Mouse (Mus musculus) midbrain, embryonic 12.5 days (tissue): ENCODE data around the gene Cabp2. TPM values are rescaled to one million over a fixed set of nuclear protein-coding genes. Genes with fewer than 3 reads are reported as not detected.
A peak's percentile ranks its signal among the peaks of the same experiment; 100 is the strongest.
"Not testable (repeated sequence)": the region's sequence is repeated elsewhere in the genome, so short reads cannot be mapped to it uniquely, and the experiment has no call there.

Source experiments
- ATAC-seq: fragments of 200-750 bp; cut with Nextera tagmentation; 2 replicates; pipeline ENCODE4 v1.8.0; 2017; ENCODE audit warnings: low read depth, moderate TSS enrichment, moderate library complexity; ENCODE audit not compliant: low FRiP score
- H3K27ac ChIP-seq: fragments of 300-500 bp; sonication (generic); replicated peaks from 2 replicates; pipeline ENCODE4 v1.5.1; 2016; ENCODE audit warnings: mild to moderate bottlenecking
- H3K27me3 ChIP-seq: fragments of 300-500 bp; sonication (generic); 2 replicates; pipeline ENCODE4 v1.6.1; 2016; ENCODE audit warnings: mild to moderate bottlenecking
- H3K36me3 ChIP-seq: fragments of 300-500 bp; sonication (generic); 2 replicates; pipeline ENCODE4 v1.6.1; 2016
- H3K4me1 ChIP-seq: fragments of 300-500 bp; sonication (generic); 2 replicates; pipeline ENCODE4 v1.6.1; 2016
- H3K4me2 ChIP-seq: fragments of 300-500 bp; sonication (generic); replicated peaks from 2 replicates; pipeline ENCODE4 v1.6.1; 2016; ENCODE audit warnings: mild to moderate bottlenecking, moderate library complexity
- H3K4me3 ChIP-seq: fragments of 300-500 bp; sonication (generic); 2 replicates; pipeline ENCODE4 v1.5.1; 2016; ENCODE audit warnings: mild to moderate bottlenecking
- H3K9ac ChIP-seq: fragments of 300-500 bp; sonication (generic); replicated peaks from 2 replicates; pipeline ENCODE4 v1.6.1; 2016; ENCODE audit warnings: mild to moderate bottlenecking, moderate library complexity
- H3K9me3 ChIP-seq: fragments of 300-500 bp; sonication (generic); 2 replicates; pipeline ENCODE4 v1.6.1; 2016; ENCODE audit warnings: mild to moderate bottlenecking
- WGBS: fragments of 180-500 bp; shearing (Covaris S2); methylation state at CpG from one replicate; pipeline ENCODE4 v1.1.7; 2016; 5-methylcytosine and 5-hydroxymethylcytosine counted together
- polyA plus RNA-seq: library from polyadenylated mRNA; unstranded; fragments of >200 nt; fragmentation: Nextera tagmentation; extraction: Ambion mirVana; gene quantifications from 2 replicates; pipeline ENCODE4 v1.2.1, GENCODE M21; 2016

Gene Cabp2
- not detected in 2 replicates for polyA plus RNA-seq

GRCm38 (mm10) chr19:4081394-4081793, at the start of gene Cabp2:
Gene Cabp2 (plus strand): TSS chr19:4081578.
- H3K9me3 ChIP-seq, result no peaks in the 10 kb centered on the region
- H3K9ac ChIP-seq, result no peak within 1 kb of the TSS
- peaks cover 16% of the 10 kb centered on the region; the same call in 1 of the 2 replicates for H3K27me3 ChIP-seq
- no peak within 1 kb of the TSS for H3K4me2 ChIP-seq
- H3K27ac ChIP-seq, result no peak within 1 kb of the TSS
- H3K36me3 ChIP-seq, result no peaks in the 10 kb centered on the region
- 61% methylated on average over 3 of the region's 3 CpGs for WGBS
- H3K4me3 ChIP-seq, result no peak within 1 kb of the TSS
- no peaks in the 10 kb centered on the region for H3K4me1 ChIP-seq
- no peak for ATAC-seq

GRCm38 (mm10) chr19:4032668-4033067, 48.7 kb upstream of the Cabp2 start:
- 43% methylated on average over 7 of the region's 7 CpGs for WGBS
- Histone ChIP-seq H3K4me1 (peaks cover 10% of the 10 kb centered on the region), H3K36me3 (no peaks in the 10 kb centered on the region), H3K9me3 (no peaks in the 10 kb centered on the region), H3K27ac (no peak overlapping the region), H3K4me2 (no peak overlapping the region), H3K27me3 (no peaks in the 10 kb centered on the region), H3K9ac (no peak overlapping the region), H3K4me3 (no peak overlapping the region)
- ATAC-seq, result no peak

DNA sequence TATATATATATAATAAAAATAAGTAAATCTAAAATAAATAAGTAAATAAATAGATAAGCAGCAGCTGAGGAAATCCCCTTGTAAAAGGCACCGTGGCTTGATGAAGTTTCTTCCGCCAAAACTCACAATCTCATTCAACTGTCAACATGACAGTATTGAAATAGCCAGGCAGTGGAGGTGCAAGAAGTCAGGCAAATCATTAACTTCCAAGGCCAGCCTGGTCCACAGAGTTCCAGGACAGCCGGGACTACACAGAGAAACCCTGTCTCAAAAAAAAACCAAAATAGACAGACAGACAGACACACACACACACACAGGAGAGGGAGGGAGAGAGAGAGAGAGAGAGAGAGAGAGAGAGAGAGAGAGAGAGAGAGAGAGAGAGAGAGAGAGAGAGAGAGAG, 48.1 kb upstream of the Cabp2 start:
- ATAC-seq, result no peak
- Histone ChIP-seq H3K27me3 (no peaks in the 10 kb centered on the region), H3K36me3 (no peaks in the 10 kb centered on the region), H3K4me1 (peaks cover 13% of the 10 kb centered on the region), H3K4me3 (no peak overlapping the region), H3K4me2 (no peak overlapping the region), H3K9me3 (no peaks in the 10 kb centered on the region), H3K27ac (no peak overlapping the region), H3K9ac (no peak overlapping the region)
- 79% methylated on average over 3 of the region's 3 CpGs for WGBS

GRCm38 (mm10) chr19:4033742-4034141, 47.6 kb upstream of the Cabp2 start:
- no peak overlapping the region for H3K9ac ChIP-seq
- no peaks in the 10 kb centered on the region for H3K36me3 ChIP-seq
- no peaks in the 10 kb centered on the region for H3K27me3 ChIP-seq
- ATAC-seq, result no peak
- H3K4me3 ChIP-seq, result no peak overlapping the region
- 54% methylated on average over 5 of the region's 5 CpGs for WGBS
- H3K9me3 ChIP-seq, result no peaks in the 10 kb centered on the region
- H3K4me1 ChIP-seq, result peaks cover 14% of the 10 kb centered on the region
- H3K27ac ChIP-seq, result no peak overlapping the region
- no peak overlapping the region for H3K4me2 ChIP-seq

DNA sequence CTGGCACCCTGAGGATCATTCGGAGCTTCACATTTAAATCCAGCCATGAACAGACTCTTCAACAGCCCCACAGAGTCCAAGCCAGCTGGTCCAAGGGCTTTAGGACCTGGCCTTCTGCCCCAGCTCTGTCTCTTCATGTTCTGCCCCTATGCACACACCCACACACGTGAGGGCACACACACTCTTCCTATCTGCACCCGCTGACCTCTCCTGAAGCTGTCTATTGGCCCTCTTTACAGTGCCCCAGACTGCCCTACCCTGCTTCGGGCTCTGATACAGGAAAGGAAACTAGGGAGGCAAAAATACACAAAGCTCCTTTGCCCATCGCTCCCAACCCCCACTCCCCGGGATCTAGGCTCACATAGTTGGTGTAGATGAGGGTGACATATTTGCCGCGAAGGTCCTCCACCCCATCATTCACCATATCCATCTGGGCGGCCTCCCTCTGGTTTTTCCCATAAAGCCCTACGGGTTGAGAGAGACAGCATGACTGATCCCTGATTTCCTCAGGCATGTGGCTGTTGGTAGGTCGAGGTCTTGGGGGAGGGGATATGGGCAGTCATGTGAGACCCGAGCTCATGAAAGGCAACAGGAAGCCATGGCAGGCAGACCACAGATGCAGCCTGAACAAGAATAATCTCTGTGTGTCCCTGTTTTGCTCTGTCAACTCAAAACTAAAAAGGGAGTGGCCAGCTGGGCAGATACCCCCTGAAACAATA, 44.9 kb upstream of the Cabp2 start:
- Histone ChIP-seq H3K9me3 (no peaks in the 10 kb centered on the region), H3K4me3 (no peak overlapping the region), H3K4me1 (peaks cover 14% of the 10 kb centered on the region), H3K27ac (no peak overlapping the region), H3K27me3 (no peaks in the 10 kb centered on the region), H3K9ac (no peak overlapping the region), H3K4me2 (peak overlapping the region; percentile 22; the same call in 1 of the 2 replicates), H3K36me3 (no peaks in the 10 kb centered on the region)
- 78% methylated on average over 12 of the region's 12 CpGs for WGBS
- no peak for ATAC-seq

- not testable (repeated sequence) for H3K36me3 ChIP-seq, H3K27me3 ChIP-seq, H3K9me3 ChIP-seq, ATAC-seq
- Histone ChIP-seq H3K4me1 (peaks cover 14% of the 10 kb centered on the region), H3K9ac (peak overlapping the region; percentile 68), H3K27ac (peak overlapping the region; percentile 58; the same call in 1 of the 2 replicates), H3K4me3 (peak overlapping the region; percentile 65), H3K4me2 (peak overlapping the region; percentile 76)
- WGBS, result 30% methylated on average over 6 of the region's 8 CpGs
These were observed 44.1 kb upstream of the Cabp2 start for GRCm38 (mm10) chr19:4037154-4037787.

DNA sequence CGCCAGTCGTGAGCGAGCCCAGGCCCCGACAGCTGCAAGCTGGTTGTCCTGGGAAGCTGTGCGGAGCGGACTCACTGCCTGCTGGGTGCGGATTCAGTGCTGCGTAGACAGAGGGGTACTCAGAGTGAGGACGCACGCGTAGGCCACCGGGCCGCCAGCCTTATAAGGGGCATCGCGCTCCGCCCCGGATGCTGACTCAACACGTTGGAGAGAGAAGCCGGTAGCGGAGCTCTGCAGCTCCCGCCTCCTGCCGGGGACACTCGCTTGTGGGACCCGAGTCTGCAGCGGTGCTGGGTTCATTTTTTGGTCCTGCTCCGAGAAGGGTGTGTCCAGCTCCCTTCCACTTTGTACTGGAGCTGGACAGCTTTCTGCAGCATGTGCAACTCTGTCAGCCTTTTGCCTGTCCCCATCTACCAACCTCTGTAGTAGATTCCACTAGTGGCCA, 43.6 kb upstream of the Cabp2 start, which contains the start of gene Gstp1:
Gene Gstp1 (minus strand): TSS at position 198 of the 445 bp plus-strand sequence.
- Histone ChIP-seq H3K4me1 (peaks cover 14% of the 10 kb centered on the region), H3K27ac (peak within 1 kb of the TSS; percentile 58; the same call in 1 of the 2 replicates), H3K27me3 (peaks cover 8% of the 10 kb centered on the region; the same call in 1 of the 2 replicates), H3K36me3 (no peaks in the 10 kb centered on the region), H3K9ac (peak within 1 kb of the TSS; percentile 68), H3K4me3 (peak within 1 kb of the TSS; percentile 65), H3K9me3 (no peaks in the 10 kb centered on the region), H3K4me2 (peak within 1 kb of the TSS; percentile 76)
- ATAC-seq, result peak; percentile 80
- under 1% methylated on average over 23 of the region's 26 CpGs for WGBS

GRCm38 (mm10) chr19:4040941-4041340, 40.4 kb upstream of the Cabp2 start:
- not testable (repeated sequence) for H3K9me3 ChIP-seq, H3K27me3 ChIP-seq, H3K9ac ChIP-seq, H3K36me3 ChIP-seq, H3K4me2 ChIP-seq, H3K4me3 ChIP-seq, H3K27ac ChIP-seq, ATAC-seq
- WGBS, result 79% methylated on average over 5 of the region's 5 CpGs
- H3K4me1 ChIP-seq, result peaks cover 14% of the 10 kb centered on the region

DNA sequence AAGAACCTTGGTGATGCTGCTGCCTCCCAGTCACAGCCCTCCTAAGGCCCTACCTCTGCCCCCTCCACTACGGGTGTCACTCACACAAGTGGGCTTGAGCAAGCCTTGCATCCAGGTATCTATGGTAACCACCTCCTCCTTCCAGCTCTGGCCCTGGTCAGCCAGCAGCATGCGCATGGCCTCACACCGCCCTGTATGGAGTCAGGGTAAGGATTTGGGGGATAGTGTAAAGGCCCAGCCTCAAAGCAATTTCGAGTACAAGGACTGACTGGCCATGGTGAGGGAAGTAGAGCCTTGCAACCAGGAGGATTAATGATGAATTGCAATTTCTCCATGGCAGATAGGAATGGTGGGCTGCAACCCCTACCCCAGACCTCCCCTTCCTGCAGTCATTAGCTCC, 39.9 kb upstream of the Cabp2 start:
- H3K4me1 ChIP-seq, result peaks cover 12% of the 10 kb centered on the region
- not testable (repeated sequence) for ATAC-seq, H3K9ac ChIP-seq, H3K27me3 ChIP-seq, H3K4me2 ChIP-seq, H3K4me3 ChIP-seq, H3K36me3 ChIP-seq, H3K27ac ChIP-seq, H3K9me3 ChIP-seq
- WGBS, result 84% methylated on average over 4 of the region's 4 CpGs

- ATAC-seq, result no peak
- Histone ChIP-seq H3K27me3 (peaks cover 8% of the 10 kb centered on the region; the same call in 1 of the 2 replicates), H3K4me2 (no peak overlapping the region), H3K27ac (no peak overlapping the region), H3K36me3 (no peaks in the 10 kb centered on the region), H3K9ac (no peak overlapping the region), H3K4me1 (peaks cover 9% of the 10 kb centered on the region), H3K9me3 (no peaks in the 10 kb centered on the region), H3K4me3 (no peak overlapping the region)
- WGBS, result 82% methylated on average over 14 of the region's 14 CpGs
These were observed 39.3 kb upstream of the Cabp2 start for GRCm38 (mm10) chr19:4042124-4042523.

DNA sequence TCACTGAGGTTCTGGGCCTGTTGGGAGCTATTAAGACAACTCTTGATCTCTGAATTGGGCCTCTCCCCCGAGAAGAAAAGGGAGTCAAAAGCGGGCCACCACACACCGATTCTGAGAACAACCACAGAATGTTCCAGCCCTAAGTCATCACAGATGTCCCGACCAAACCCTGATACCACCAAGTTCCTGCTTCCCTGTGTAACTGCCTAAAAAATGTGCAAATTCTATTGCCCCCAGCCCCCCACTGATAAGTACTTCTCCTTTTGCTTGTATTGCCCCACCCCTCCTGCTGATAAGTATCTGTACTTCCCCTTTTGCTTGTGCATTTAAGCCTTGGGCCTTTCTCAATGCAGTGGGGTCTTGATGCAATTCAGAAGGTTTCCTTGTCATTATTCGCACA, 37.3 kb upstream of the Cabp2 start:
- not testable (repeated sequence) for H3K9ac ChIP-seq, H3K9me3 ChIP-seq, H3K36me3 ChIP-seq, ATAC-seq, H3K27me3 ChIP-seq, H3K4me3 ChIP-seq, H3K4me2 ChIP-seq, H3K4me1 ChIP-seq, H3K27ac ChIP-seq
- 90% methylated on average over 5 of the region's 5 CpGs for WGBS
